Mouse (Mus musculus): ENCODE results near the gene Ctu2. TPM values are rescaled to one million over a fixed set of nuclear protein-coding genes. Genes with fewer than 3 reads are reported as not detected.

The Ctu2 gene
- polyA plus RNA-seq, 1 experiment from 2014 or later, result 27.4 TPM

DNA sequence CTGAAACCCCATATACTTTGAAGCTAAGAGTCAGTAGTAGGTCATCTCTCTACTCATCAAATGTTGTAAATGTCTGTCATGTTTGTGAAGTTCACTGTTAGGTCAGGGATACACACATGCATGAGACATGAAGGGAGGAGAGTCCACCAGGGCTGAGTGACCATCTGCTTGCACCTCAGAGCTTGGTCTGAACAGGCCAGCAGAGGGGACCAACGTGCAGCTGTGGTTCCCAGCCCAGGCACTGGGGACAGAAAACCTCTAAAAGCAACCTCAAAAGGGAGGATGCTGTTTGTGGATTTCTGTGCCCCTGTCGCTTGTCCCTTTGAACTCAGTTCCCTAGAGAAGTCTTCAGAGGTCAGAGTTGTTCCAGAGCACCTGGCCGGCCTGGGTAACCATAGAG, 30.7 kb upstream of the Ctu2 start:
- in situ Hi-C loops (cut with MboI; ENCODE audit: low pct_unique_long_range_greater_than_20kb), result no loop called here
- DNase-seq (ENCODE audit: low read depth, low spot score) (no peak), ATAC-seq (no peak)
- CTCF ChIA-PET, result interaction anchor here (1.2 to 2.7 kb wide), 4 partner anchors 12 to 24 kb away, joined by 3 to 12 read pairs (median 4); partner anchors contain the start of gene Snai3
- POLR2A ChIA-PET, result no interaction called here
- no peak for TF ChIP-seq CTCF (IDR thresholded peaks at IDR 0.05)
- no peaks in the 10 kb centered on the region for H3K27me3 ChIP-seq

DNA sequence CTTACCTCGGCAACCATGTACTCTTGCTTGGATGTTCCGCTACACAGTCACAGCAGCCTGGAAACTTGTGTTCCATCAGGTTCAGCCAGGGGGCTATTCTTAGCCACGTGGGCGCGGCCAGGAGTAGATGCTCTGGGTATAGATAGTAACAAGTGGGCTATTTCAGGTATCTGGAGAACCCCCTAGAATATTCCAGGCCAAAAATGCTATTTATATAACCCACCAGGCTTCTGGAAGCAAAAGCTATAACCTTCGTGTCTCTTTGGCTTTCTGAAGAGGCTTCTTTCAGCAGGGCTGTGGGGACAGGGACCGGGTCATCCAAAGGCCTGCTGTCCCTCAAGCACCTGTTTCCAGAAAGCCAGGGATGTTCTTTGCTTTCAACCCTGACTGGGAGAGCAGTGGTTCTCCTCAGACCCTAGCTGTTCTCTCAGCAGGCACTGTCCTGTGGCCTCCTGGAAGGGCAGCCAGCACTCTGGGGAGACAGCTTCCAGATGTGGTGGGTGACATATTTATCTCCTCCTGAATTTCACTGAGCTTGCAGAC, 24.7 kb upstream of the Ctu2 start:
- TF ChIP-seq CTCF (IDR thresholded peaks at IDR 0.05), result no peak
- in situ Hi-C loops (cut with MboI; ENCODE audit: low pct_unique_long_range_greater_than_20kb), result no loop called here
- ATAC-seq (no peak), DNase-seq (ENCODE audit: low read depth, low spot score) (no peak)
- CTCF ChIA-PET, result no interaction called here
- no peaks in the 10 kb centered on the region for H3K27me3 ChIP-seq
- POLR2A ChIA-PET, result no interaction called here

DNA sequence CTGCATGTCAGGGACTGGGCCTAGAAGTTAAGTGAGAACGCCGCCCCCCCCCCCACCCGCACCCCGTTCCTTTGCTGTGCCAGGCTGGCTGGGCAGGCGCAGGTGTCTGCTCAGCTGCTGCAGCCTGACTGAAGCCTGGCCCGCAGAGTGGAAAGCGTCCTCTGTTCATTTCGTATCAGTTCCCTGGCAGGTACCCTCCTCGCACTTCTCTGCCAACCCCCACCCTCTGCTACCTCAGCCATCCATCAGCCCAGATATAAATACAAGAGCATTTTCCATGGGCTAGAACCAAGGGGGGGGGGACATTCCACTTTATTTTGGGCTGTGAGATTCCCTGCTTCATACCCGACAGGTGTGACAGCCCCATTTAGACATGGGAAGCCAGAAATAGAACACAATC, 23.8 kb upstream of the Ctu2 start:
- ATAC-seq, result no peak

DNA sequence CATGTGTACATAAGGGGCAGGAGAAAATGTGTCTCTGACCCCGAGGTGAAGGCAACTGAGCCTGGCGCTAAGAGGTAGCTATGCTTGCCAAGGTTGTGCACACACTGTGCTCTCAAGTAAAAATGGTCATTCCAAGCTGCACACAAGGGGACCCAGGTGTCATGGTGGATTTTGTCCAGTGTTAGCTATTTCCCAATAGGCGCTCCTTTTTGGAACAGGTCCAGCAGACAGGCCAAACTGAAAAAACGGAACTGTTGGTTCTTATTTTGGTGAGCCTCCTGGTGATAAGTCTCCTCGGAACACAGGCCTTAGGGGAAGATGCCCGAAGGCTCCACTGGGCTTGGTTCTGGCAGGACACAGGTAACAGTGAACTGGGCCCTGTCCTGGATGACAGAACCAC, 21.5 kb upstream of the Ctu2 start:
- no peak for ATAC-seq
- in situ Hi-C loops (cut with MboI; ENCODE audit: low pct_unique_long_range_greater_than_20kb), result no loop called here

More for the DNA sequence above, 23.8 kb upstream of the Ctu2 start:
- ChIA-PET POLR2A (interaction anchor here (0.7 kb wide), 1 partner anchor 9 kb away, joined by 3 read pairs; no protein-coding TSS in a partner anchor), CTCF (no interaction called here)
- H3K27me3 ChIP-seq, result no peaks in the 10 kb centered on the region
- no peak for TF ChIP-seq CTCF (IDR thresholded peaks at IDR 0.05)
- no peak for DNase-seq (ENCODE audit: low read depth, low spot score)
- in situ Hi-C loops (cut with MboI; ENCODE audit: low pct_unique_long_range_greater_than_20kb), result no loop called here

DNA sequence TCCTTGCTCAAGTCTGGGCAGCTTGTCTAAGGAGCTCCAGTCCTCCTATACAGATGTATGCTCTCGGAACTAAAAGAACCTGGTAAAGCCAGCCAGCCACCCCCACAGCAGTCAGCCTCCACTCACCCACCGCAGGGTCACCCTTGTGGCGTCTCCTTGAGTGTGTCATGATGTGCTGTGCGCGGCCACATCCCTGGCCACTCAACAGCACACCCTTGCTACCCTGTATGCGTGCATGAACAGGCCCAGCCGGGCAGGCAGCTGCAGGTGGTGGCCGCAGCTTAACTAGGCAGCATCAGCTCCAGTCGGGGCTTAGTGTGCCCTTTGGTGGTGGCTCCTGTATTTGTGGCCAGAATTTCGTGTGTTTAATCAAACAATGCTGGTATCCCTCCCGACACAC, 18.8 kb upstream of the Ctu2 start:
- CTCF ChIA-PET, result interaction anchor here (1.0 to 1.3 kb wide), 2 partner anchors 12 to 37 kb away, joined by 3 to 4 read pairs; no protein-coding TSS in a partner anchor
- H3K27me3 ChIP-seq, result no peaks in the 10 kb centered on the region
- DNase-seq (ENCODE audit: low read depth, low spot score), result no peak
- POLR2A ChIA-PET, result no interaction called here
- in situ Hi-C loops (cut with MboI; ENCODE audit: low pct_unique_long_range_greater_than_20kb), result no loop called here
- ATAC-seq, result no peak
- no peak for TF ChIP-seq CTCF (IDR thresholded peaks at IDR 0.05)

More for the DNA sequence above, 21.5 kb upstream of the Ctu2 start:
- ChIA-PET POLR2A (no interaction called here), CTCF (no interaction called here)
- H3K27me3 ChIP-seq, result no peaks in the 10 kb centered on the region
- DNase-seq (ENCODE audit: low read depth, low spot score), result no peak
- no peak for TF ChIP-seq CTCF (IDR thresholded peaks at IDR 0.05)

DNA sequence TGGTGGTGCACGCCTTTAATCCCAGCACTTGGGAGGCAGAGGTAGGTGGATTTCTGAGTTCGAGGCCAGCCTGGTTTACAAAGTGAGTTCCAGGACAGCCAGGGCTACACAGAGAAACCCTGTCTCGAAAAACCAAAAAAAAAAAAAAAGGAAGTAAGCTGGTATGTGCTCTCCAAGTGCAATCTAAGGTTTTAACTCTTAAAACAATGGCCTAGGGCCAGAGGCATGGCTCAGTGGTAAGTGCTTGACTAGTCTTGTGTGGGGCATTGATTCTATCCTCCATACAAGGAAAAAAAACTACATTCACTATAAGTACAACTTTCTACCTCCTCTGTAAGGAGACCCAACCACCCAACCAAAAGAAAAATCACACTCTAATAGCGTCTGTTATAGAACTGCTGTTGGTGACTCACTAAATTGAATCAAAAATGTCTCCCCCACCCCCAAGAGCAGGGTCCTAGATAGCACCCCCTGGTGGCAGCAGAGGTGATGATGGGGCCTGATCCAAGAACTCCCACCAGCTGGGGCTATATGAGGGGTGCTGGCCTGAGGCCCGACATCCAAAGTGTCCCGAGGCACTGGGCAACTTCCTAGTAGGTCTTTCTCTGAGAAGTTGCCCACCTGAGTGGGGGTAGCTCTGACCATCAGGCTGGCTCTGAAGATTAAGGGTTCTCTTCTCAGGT, 16.6 kb upstream of the Ctu2 start:
- ChIA-PET CTCF (interaction anchor here (2.3 kb wide), 1 partner anchor 15 kb away, joined by 12 read pairs; the partner anchor contains the start of gene Mvd), POLR2A (interaction anchor here (0.6 to 0.8 kb wide), 2 partner anchors 15 to 36 kb away, joined by 3 read pairs; no protein-coding TSS in a partner anchor)
- no peak for ATAC-seq
- TF ChIP-seq CTCF (IDR thresholded peaks at IDR 0.05), result no peak
- in situ Hi-C loops (cut with MboI; ENCODE audit: low pct_unique_long_range_greater_than_20kb), result no loop called here
- no peak for DNase-seq (ENCODE audit: low read depth, low spot score)
- no peaks in the 10 kb centered on the region for H3K27me3 ChIP-seq

DNA sequence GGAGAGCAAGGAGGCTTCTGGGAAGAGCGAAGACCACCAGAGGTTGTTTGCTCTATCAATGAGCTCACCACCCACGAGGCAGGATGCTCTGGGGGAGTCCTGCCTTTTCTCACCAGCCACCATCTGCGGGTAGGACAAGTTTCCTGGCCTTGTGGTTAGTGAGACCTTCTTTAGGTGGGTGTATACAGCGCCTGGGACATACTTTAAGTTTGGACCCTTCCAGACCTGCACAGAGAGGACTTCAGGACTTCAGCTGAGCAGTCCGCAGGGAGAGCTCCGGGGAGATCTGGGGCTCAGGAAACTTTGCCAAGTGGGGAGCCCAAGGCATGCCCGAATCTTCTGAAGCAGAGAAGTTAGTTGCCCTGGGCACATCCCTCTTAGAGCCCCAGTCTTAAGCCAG, 16.0 kb upstream of the Ctu2 start:
- DNase-seq (ENCODE audit: low read depth, low spot score) (no peak), ATAC-seq (no peak)
- H3K27me3 ChIP-seq, result no peaks in the 10 kb centered on the region
- no peak for TF ChIP-seq CTCF (IDR thresholded peaks at IDR 0.05)
- ChIA-PET POLR2A (interaction anchor here (0.6 to 0.8 kb wide), 2 partner anchors 16 to 37 kb away, joined by 3 read pairs; no protein-coding TSS in a partner anchor), CTCF (interaction anchor here (2.3 kb wide), 1 partner anchor 16 kb away, joined by 12 read pairs; the partner anchor contains the start of gene Mvd)
- in situ Hi-C loops (cut with MboI; ENCODE audit: low pct_unique_long_range_greater_than_20kb), result no loop called here

DNA sequence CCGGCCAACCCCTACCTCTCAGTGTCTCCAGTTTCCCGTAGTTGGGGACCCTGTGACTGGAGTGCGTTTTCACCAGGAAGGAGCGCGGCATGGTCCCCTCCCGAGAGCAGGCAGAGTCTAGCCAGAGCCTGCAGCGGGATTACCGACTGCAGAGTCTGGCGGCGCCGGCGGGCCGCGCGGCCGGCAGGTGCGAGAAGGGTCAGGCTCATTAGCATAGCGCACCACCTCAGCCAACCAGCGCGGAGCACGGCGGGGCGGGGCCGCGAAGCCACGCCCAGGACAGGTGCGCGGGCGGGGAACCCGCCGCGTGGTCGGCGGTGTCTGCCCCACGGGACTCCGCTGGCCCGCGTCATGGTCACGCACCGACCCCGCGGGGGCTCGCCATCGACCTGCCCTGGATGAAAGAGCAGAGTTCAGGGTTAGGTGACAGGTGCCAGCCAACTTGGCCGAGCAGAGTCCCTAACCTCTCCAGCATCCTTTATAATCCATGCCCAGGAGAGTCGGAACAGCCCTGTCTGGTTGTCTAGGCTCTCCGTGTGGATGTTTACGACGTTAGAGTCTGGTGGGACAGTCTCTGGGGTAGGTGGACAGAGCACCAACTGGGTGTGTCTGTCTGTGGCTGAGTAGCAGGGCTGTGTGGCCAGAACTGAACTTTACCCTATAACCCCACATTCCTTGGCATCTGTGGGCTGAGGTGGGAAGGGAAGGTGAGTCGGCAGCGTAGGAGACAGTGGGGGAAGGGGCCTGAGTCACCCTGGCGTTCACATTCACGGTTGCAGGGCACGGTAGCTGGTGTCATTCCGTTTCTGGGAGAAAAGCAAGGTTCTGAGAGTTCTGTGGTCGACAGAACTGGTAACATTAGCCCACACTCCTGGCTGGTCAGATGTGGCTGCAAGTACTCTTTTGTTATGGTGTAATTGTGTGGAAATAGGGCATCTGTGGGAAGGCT, 15.1 kb upstream of the Ctu2 start, which contains the start of gene Snai3:
Gene Snai3 (minus strand): TSS at position 210 of the 949 bp plus-strand sequence.
- CTCF ChIA-PET, result interaction anchor here (2.3 kb wide), 1 partner anchor 16 kb away, joined by 12 read pairs; the partner anchor contains the start of gene Mvd

DNA sequence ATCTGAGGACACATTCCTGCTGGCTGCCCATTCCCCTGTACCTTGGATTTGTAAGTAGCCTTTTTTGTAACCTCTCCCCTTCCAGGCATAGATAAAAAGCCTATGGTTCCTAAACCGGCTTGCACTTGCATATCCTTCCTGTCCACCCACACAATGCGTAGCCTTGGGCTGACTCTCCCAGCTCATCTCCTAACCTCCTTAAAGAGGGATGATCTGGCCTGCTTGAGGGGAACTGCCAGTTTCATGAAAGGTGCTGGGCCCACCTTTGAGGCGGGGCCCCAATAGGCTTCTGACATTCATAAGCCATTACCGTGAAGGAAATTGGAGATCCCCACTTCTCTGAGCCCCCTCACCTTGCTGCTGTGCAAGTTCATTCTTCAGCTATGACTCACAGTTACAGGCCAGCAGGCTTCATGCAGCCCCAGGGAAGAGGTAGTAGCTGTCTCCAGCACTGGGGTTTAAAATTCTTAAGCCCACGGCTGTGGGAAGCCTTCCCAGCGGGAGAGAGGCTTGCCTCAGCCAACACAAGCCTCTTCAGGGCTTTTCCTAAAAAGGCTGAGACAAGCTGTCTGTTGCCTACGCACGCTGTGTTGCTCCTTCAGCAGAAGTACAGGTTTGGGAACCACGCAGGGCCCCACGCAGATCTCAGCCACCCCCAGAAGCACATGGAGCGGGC, 14.3 kb upstream of the Ctu2 start:
- ChIA-PET POLR2A (interaction anchor here (0.6 to 0.7 kb wide), 2 partner anchors 9 to 12 kb away, joined by 3 read pairs; no protein-coding TSS in a partner anchor), CTCF (interaction anchor here (1.1 kb wide), 1 partner anchor 13 kb away, joined by 3 read pairs; no protein-coding TSS in a partner anchor)
- ATAC-seq (peak; percentile 77), DNase-seq (ENCODE audit: low read depth, low spot score) (peak; percentile 87)
- no peaks in the 10 kb centered on the region for H3K27me3 ChIP-seq
- TF ChIP-seq CTCF (IDR thresholded peaks at IDR 0.05), result no peak
- in situ Hi-C loops (cut with MboI; ENCODE audit: low pct_unique_long_range_greater_than_20kb), result no loop called here

More for the DNA sequence above, 15.1 kb upstream of the Ctu2 start, which contains the start of gene Snai3:
- DNase-seq (ENCODE audit: low read depth, low spot score), result peak; percentile 47
- peak; percentile 31 for ATAC-seq
- POLR2A ChIA-PET, result interaction anchor here (0.6 kb wide), 1 partner anchor 8 kb away, joined by 3 read pairs; no protein-coding TSS in a partner anchor
- no peaks in the 10 kb centered on the region for H3K27me3 ChIP-seq
- in situ Hi-C loops (cut with MboI; ENCODE audit: low pct_unique_long_range_greater_than_20kb), result no loop called here
- TF ChIP-seq CTCF (IDR thresholded peaks at IDR 0.05), result no peak
